Mouse (Mus musculus) left cerebral cortex, adult 9 months (tissue): ENCODE measurements around the gene Vmn1r114.
"Not testable (repeated sequence)": the region's sequence is repeated elsewhere in the genome, so short reads cannot be mapped to it uniquely, and the experiment has no call there.

ENCODE experiments used
- DNase-seq, 2 experiments: peaks; one replicate each; pipeline ENCODE4 v3.0.0; 2022; ENCODE audit warnings: low spot score in 2 of 2

Vmn1r114 gene

DNA sequence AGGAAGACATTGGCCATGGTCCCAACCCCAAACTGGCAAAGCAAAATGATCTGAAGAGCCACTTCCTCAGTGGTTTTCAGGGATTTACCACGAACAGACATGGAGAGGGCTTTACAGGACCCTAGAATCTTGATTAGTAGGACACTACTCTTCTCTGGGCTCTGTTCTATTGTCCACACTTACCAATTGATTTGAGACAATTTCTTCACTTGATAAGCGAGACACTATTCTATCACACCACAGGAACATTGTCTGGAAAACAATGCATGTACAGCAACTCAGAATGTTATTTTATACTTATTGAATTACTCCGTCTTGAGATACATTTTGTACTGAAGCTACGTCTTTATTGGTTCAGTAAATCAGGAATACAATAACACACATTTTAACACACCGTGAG lies at the start of gene Vmn1r114:
TSS of gene Vmn1r114 (minus strand) at position 101 of the 400 bp plus-strand sequence.
- DNase-seq, result not testable (repeated sequence)

DNA sequence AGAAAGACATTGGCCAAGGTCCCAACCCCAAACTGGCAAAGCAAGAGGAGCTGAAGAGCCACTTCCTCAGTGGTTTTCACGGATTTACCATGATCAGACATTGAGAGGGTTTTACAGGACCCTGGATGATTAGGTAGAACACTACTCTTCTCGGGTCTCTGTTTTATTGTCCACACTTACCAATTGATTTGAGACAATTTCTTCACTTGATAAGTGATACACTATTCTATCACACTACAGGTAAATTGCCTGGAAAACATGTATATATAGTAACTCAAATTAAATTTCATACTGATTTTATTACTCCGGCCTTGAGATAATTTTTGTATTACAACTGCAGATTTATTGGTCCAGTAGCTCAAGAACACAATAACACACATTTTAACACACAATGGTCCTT lies 32.9 kb upstream of the Vmn1r114 start, which contains the start of gene Vmn1r115:
TSS of gene Vmn1r115 (minus strand) at position 101 of the 400 bp plus-strand sequence.
- not testable (repeated sequence) for DNase-seq

DNA sequence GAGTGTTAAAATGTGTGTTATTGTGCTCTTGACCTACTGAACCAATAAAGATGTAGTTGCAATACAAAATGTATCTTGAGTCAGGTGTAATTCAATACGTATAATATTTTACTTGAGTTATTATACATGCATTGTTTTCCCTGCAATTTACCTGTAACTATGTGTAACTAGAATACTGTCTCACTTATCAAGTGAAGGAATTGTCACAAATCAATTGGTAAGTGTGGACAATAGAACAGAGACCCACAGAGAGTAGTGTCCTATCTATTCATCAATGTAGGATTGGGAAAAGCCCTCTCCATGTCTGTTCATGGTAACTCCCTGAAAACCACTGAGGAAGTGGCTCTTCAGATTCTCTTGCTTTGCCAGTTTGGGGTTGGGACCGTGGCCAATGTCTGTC lies 25.0 kb downstream of the Vmn1r114 start, which contains the start of gene Vmn1r113:
TSS of gene Vmn1r113 (plus strand) at position 301 of the 400 bp plus-strand sequence.
- not testable (repeated sequence) for DNase-seq

DNA sequence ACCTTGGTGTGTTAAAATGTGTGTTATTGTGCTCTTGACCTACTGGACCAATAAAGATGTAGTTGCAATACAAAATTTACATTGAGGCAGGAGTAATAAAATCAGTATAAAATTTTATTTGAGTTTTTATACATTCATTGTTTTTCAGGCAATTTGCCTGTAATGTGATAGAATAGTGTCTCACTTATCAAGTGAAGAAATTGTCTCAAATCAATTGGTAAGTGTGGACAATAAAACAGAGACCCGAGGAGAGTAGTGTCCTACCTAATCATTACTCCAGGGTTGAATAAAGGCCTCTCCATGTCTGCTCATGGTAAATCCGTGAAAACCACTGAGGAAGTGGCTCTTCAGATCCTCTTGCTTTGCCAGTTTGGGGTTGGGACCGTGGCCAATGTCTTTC lies 41.1 kb downstream of the Vmn1r114 start, which contains the start of gene Vmn1r112:
TSS of gene Vmn1r112 (plus strand) at position 301 of the 400 bp plus-strand sequence.
- DNase-seq, result not testable (repeated sequence)
